ENCODE assay signal across 26 mouse cellular contexts in genomic region chr5:146727006-146727405, GRCm38 (mm10).
DNase-seq lines count a peak whose midpoint lies in the region; ATAC-seq and TF ChIP-seq lines count a peak whose summit lies in the region.
"Had no signal": no experiment of that assay in that cellular context is flagged by ENCODE, and none has a peak within 500 bp of the region (broad histone marks: within the 10 kb centered on the region; RNA-seq: fewer than 3 reads in every experiment).

No protein-coding gene starts in this region.

- no peak for DNase-seq in lung, postnatal 10 days
- DNase-seq in cerebellum, postnatal 36 days: no peak
- DNase-seq: adrenal gland, adult 8-10 months; B cell, adult 2 months; cerebellum, adult 8-10 months; cerebellum, postnatal 25 days; gastrocnemius, postnatal 25 days; heart, adult 11 months; kidney, adult 18-20 months; kidney, postnatal 4 days; lung, postnatal 4 days; right cerebral cortex, adult 18-20 months; thymus, postnatal 25 days had no signal

- no peaks in the 10 kb centered on the region for H3K27me3 ChIP-seq in intestine, postnatal 0 days (replicated peaks; ENCODE audit: control insufficient read depth, insufficient read depth, low read length)
- no peaks in the 10 kb centered on the region for H3K27me3 ChIP-seq in intestine, embryonic 16.5 days (replicated peaks; ENCODE audit: control insufficient read depth, insufficient read depth, low read length)
- H3K27me3 ChIP-seq in neural tube, embryonic 12.5 days (replicated peaks): no peaks in the 10 kb centered on the region
- no peaks in the 10 kb centered on the region for H3K27me3 ChIP-seq in neural tube, embryonic 15.5 days (replicated peaks)
- no peaks in the 10 kb centered on the region for H3K27me3 ChIP-seq in neural tube, embryonic 13.5 days
- H3K27me3 ChIP-seq: forebrain, embryonic 15.5 days; heart, embryonic 15.5 days; limb, embryonic 13.5 days; lung, embryonic 15.5 days had no signal

- 84% methylated on average over 4 of the region's 4 CpGs for WGBS in intestine, postnatal 0 days
- 82% methylated on average over 4 of the region's 4 CpGs for WGBS in intestine, embryonic 16.5 days
- WGBS in neural tube, embryonic 12.5 days: 89% methylated on average over 4 of the region's 4 CpGs
- WGBS in neural tube, embryonic 15.5 days: 55% methylated on average over 4 of the region's 4 CpGs
- WGBS in neural tube, embryonic 13.5 days: 59% methylated on average over 4 of the region's 4 CpGs

- no peak overlapping the region for H3K9ac ChIP-seq in intestine, postnatal 0 days (ENCODE audit: low read depth, low read length)
- H3K9ac ChIP-seq in intestine, embryonic 16.5 days (ENCODE audit: low read depth, low read length): no peak overlapping the region
- H3K9ac ChIP-seq in neural tube, embryonic 12.5 days: no peak overlapping the region
- H3K9ac ChIP-seq in neural tube, embryonic 15.5 days (replicated peaks): no peak overlapping the region
- no peak overlapping the region for H3K9ac ChIP-seq in neural tube, embryonic 13.5 days
- H3K9ac ChIP-seq: forebrain, embryonic 15.5 days; heart, embryonic 15.5 days; limb, embryonic 13.5 days; lung, embryonic 15.5 days had no signal

- no peak for TF ChIP-seq CTCF in intestine, postnatal 0 days (IDR thresholded peaks at IDR 0.05; ENCODE audit: low read depth)

- no peaks in the 10 kb centered on the region for H3K36me3 ChIP-seq in intestine, postnatal 0 days (ENCODE audit: control insufficient read depth, insufficient read depth)
- H3K36me3 ChIP-seq in intestine, embryonic 16.5 days (ENCODE audit: control insufficient read depth, insufficient read depth, low read length): no peaks in the 10 kb centered on the region
- no peaks in the 10 kb centered on the region for H3K36me3 ChIP-seq in neural tube, embryonic 12.5 days
- no peaks in the 10 kb centered on the region for H3K36me3 ChIP-seq in neural tube, embryonic 15.5 days
- 0 out of 2 replicates have a peak, but pooled peaks cover 4% of the 10 kb centered on the region for H3K36me3 ChIP-seq in neural tube, embryonic 13.5 days
- H3K36me3 ChIP-seq: forebrain, embryonic 15.5 days; heart, embryonic 15.5 days; lung, embryonic 15.5 days had no signal

- no peak overlapping the region for H3K27ac ChIP-seq in intestine, postnatal 0 days (ENCODE audit: low read depth, low read length)
- H3K27ac ChIP-seq in intestine, embryonic 16.5 days (ENCODE audit: low read length): no peak overlapping the region
- no peak overlapping the region for H3K27ac ChIP-seq in neural tube, embryonic 12.5 days
- H3K27ac ChIP-seq in neural tube, embryonic 15.5 days (replicated peaks): no peak overlapping the region
- H3K27ac ChIP-seq in neural tube, embryonic 13.5 days (replicated peaks): 0 out of 2 replicates have a peak overlapping the region, but pooled peaks have one; percentile 1
- H3K27ac ChIP-seq: forebrain, embryonic 15.5 days; heart, embryonic 10.5 days; heart, embryonic 15.5 days; limb, embryonic 13.5 days; lung, embryonic 15.5 days had no signal

- no peaks in the 10 kb centered on the region for H3K9me3 ChIP-seq in intestine, postnatal 0 days (ENCODE audit: control insufficient read depth)
- H3K9me3 ChIP-seq in intestine, embryonic 16.5 days (ENCODE audit: control insufficient read depth, low read length): no peaks in the 10 kb centered on the region
- no peaks in the 10 kb centered on the region for H3K9me3 ChIP-seq in neural tube, embryonic 12.5 days
- H3K9me3 ChIP-seq in neural tube, embryonic 15.5 days (replicated peaks): no peaks in the 10 kb centered on the region
- no peaks in the 10 kb centered on the region for H3K9me3 ChIP-seq in neural tube, embryonic 13.5 days
- H3K9me3 ChIP-seq: forebrain, embryonic 15.5 days; heart, embryonic 10.5 days; heart, embryonic 15.5 days; limb, embryonic 13.5 days; lung, embryonic 15.5 days had no signal

- ATAC-seq in intestine, postnatal 0 days: peak; percentile 26; the same call in 1 of the 2 replicates
- no peak for ATAC-seq in intestine, embryonic 16.5 days
- peak; percentile 44; the same call in 1 of the 2 replicates for ATAC-seq in neural tube, embryonic 12.5 days (ENCODE audit: low FRiP score, low read depth)
- no peak; the same call in 1 of the 2 replicates for ATAC-seq in neural tube, embryonic 15.5 days (ENCODE audit: low FRiP score)
- ATAC-seq in neural tube, embryonic 13.5 days (ENCODE audit: low read depth): 0 out of 2 replicates have a peak, but pooled peaks have one; percentile 25
- ATAC-seq: forebrain, embryonic 15.5 days; midbrain, embryonic 16.5 days had no signal

- no peak overlapping the region for H3K4me2 ChIP-seq in intestine, postnatal 0 days (replicated peaks; ENCODE audit: low read depth)
- no peak overlapping the region for H3K4me2 ChIP-seq in intestine, embryonic 16.5 days (ENCODE audit: low read depth, low read length)
- H3K4me2 ChIP-seq in neural tube, embryonic 12.5 days (replicated peaks): no peak overlapping the region
- no peak overlapping the region for H3K4me2 ChIP-seq in neural tube, embryonic 15.5 days
- H3K4me2 ChIP-seq in neural tube, embryonic 13.5 days: no peak overlapping the region
- H3K4me2 ChIP-seq: forebrain, embryonic 15.5 days; heart, embryonic 15.5 days; limb, embryonic 13.5 days; liver, embryonic 11.5 days; lung, embryonic 15.5 days had no signal

- no peaks in the 10 kb centered on the region for H3K4me1 ChIP-seq in intestine, postnatal 0 days (replicated peaks; ENCODE audit: control insufficient read depth, insufficient read depth, low read length)
- no peaks in the 10 kb centered on the region for H3K4me1 ChIP-seq in intestine, embryonic 16.5 days (ENCODE audit: control insufficient read depth, insufficient read depth, low read length)
- H3K4me1 ChIP-seq in neural tube, embryonic 12.5 days: no peaks in the 10 kb centered on the region
- peaks cover 5% of the 10 kb centered on the region; the same call in 1 of the 2 replicates for H3K4me1 ChIP-seq in neural tube, embryonic 15.5 days
- peaks cover 19% of the 10 kb centered on the region for H3K4me1 ChIP-seq in neural tube, embryonic 13.5 days (replicated peaks)
- H3K4me1 ChIP-seq: lung, embryonic 15.5 days had no signal

- no peak overlapping the region for H3K4me3 ChIP-seq in intestine, postnatal 0 days (ENCODE audit: low read depth, low read length)
- no peak overlapping the region for H3K4me3 ChIP-seq in intestine, embryonic 16.5 days (ENCODE audit: low read length)
- no peak overlapping the region for H3K4me3 ChIP-seq in neural tube, embryonic 12.5 days
- no peak overlapping the region for H3K4me3 ChIP-seq in neural tube, embryonic 15.5 days (replicated peaks)
- no peak overlapping the region for H3K4me3 ChIP-seq in neural tube, embryonic 13.5 days
- H3K4me3 ChIP-seq: forebrain, embryonic 15.5 days; heart, embryonic 10.5 days; heart, embryonic 15.5 days; limb, embryonic 13.5 days; lung, embryonic 15.5 days; megakaryocyte, embryonic 14.5 days had no signal

Comparison
In these comparisons a context has a peak if more than half of its experiments do, and no peak if none do; other contexts are left out.
1. ATAC-seq: peak in intestine, postnatal 0 days (single experiment), neural tube, embryonic 12.5 days (single experiment) and neural tube, embryonic 13.5 days (single experiment); none in intestine, embryonic 16.5 days (single experiment) and neural tube, embryonic 15.5 days (single experiment).